Mouse (Mus musculus): ENCODE data around the gene Clip2.

Clip2 gene

DNA sequence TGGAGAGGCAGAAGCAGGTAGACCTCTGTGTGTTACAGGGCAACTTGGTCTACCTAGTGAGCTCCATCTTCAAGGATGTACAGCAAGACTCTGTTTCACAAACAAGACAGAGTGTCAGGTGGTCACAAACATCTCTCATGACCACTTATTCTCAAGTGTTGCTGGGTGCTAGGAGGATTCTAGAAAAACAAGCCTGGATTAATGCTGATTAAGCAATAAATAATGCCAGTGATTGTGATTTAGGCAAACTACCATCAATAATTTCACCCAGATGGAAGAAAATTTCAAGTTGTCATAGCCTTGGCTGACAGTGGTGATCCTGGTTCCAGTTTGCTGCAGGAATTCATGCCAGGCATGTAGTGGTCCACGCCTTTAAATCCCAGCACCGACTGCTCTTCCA, 12.0 kb upstream of the Clip2 start:
- DNase-seq (ENCODE audit: low spot score) = no peak

DNA sequence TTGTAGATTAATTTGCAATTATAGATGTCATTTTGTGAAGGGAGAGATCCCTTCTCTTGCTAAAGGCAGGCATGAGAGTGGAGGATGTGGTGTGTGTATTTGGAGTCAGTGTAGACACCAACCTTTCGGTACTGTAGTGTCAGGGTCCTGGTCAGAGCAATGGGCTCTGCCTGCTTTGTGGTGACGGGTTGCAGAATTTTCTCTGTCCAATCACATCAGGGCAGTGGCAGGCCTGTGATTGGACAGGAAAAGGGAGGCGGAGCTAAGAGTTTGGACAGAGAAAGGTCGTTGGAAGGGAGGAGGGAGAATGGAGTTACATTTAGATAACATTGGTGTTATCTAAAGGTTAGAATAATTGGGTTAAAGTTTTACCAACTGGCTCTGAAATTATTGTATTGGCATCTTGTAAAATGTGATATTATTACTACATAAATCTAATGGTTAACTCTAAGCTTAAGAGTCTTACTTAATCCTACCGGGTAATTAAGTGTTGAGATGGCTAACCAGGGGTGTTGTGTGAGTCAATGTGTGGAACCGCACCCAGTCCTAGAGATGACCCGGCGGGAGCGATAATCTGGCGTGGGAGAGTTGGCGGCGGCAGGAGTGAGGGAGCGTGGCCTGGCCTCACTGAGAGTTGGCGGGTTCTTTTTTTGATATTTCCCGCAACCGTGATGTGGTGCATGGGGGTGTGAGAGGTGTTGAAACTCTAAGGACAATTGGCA, 8.4 kb upstream of the Clip2 start:
- no peak for DNase-seq (ENCODE audit: low spot score)

DNA sequence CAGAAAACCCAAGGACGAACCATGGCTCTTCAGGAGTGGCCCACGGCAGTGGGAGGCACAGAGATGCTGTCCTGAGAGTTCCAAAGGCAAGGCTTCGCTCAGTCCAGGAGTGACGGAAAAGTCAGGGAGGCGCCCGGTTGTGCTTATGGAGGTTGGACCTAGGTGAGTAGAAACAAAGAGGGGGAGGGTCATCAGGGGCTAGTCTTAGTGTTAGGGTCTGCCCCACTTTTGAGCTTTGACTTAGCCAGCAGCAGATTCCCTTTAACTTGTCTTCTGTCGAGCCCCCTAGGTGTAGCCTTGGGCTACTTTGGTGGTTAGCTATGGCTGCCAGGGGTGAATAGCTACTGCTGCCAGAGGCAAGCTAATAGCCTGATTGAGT, 7.8 kb upstream of the Clip2 start, which contains the start of gene Syna:
Gene Syna, minus strand, starts transcription at position 101 of the 379 bp plus-strand sequence.
- DNase-seq (ENCODE audit: low spot score) = no peak

DNA sequence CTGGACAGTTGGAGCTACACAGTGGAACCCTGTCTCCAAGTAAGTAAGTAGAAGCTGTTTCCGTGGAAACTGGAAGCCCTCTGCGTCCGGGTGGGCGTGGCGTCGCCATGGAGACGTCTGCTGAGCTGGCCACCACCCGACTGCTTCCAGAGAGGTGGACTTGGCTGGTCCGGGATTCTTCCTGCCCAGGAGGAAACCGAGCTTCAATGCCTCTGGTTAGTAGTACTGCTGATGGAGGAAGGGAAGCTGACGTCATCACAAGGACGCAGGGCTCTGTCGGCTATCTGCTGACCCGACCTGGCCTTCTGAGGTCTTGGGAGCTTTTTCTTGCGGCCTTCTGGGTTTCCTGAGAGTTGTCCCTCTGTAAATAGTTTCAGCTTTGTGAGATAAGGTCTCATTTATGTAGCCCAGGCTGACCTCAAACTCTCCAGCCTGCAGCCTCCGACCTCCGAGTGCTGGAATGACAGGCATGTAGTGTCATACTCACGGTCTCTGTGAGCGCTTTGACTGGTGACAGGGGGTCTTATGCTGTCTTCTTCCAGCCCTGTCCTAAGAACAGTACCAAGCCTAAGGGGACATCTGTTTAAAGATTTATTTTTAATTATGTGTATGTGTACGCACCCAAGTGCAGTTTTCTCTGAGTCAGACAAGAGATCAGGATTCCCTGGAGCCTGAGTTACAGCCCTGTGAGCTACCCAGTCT, 3.4 kb upstream of the Clip2 start:
- DNase-seq (ENCODE audit: low spot score) = peak; percentile 77

DNA sequence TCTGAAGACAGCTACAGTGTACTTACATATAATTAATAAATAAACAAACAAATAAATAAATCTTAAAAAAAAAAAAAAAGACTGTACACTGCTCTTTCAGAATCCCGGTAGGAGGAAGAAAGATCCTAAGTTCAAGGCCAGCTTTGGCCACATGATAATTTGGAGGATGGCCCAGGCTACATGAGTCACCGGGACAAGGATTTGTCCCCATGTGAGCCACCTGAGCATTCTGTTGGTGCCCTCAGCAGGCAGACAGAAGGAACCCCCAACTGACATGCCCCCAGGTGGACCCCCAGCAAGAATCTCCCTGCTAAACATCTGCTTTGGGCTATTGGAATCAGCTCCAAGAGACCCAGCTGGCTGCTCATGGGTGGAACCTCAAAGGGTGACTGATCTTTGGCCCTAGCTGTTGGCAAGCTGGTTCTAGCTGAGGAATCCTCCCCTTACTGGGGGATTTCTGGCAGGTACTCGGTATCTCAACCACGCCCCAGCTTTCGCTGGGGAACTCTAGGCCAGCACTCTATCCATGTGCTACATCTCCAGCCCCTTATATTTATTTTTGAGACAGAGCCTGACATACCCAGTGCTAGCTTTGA, 1.8 kb upstream of the Clip2 start:
- no peak for DNase-seq (ENCODE audit: low spot score)

GRCm38 (mm10) chr5:134551233-134552109, 763 bp downstream of the Clip2 start:
- DNase-seq (ENCODE audit: low spot score) = peak; percentile 59

DNA sequence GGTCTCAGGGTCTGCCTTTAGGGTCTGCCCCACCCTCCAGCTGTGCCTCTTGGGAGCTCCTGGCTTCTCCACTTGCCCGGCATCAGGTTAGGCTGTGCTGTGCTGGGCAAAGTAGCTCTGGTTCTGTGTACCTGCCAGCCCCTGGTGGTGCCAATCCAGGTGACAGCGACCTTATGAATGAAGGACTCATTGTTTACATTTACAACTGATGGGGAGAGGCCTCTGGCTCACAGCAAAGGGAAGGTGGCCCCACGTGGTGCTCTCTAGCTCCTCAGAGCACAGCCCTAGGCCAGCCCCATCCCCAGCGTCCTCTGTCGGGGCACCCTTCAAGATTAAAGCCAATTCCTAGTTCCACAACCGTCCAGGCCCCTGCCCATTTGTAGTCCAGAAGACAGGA, 1.4 kb downstream of the Clip2 start:
- no peak for DNase-seq (ENCODE audit: low spot score)

DNA sequence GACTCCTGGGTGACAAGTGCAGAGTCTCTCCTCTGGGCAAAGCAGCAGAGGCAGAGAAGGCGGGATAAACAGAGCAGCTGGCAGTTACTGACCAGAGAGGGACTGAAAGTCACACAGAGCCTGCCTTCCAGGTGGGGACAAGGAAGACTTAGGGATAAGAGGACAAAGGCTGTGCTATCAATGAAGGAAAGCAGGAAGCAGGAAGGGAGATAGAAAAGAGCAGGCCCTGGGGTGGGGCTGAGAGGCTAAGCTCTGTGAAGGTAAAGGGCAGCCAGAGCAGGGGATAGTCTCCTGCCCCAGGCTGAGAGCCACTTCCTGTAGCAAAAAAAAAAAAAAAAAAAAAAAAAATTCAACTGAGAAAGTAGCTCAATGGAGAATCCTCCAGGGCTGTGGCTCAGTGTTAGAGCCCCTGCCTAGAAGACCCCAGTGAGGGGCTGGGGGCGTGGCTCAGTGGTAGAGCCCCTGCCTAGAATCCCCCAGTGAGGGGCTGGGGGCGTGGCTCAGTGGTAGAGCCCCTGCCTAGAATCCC, 2.5 kb downstream of the Clip2 start:
- DNase-seq (ENCODE audit: low spot score) = no peak

- DNase-seq (ENCODE audit: low spot score) = no peak
Measured at GRCm38 (mm10) chr5:134548306-134548705, 3.9 kb downstream of the Clip2 start.

DNA sequence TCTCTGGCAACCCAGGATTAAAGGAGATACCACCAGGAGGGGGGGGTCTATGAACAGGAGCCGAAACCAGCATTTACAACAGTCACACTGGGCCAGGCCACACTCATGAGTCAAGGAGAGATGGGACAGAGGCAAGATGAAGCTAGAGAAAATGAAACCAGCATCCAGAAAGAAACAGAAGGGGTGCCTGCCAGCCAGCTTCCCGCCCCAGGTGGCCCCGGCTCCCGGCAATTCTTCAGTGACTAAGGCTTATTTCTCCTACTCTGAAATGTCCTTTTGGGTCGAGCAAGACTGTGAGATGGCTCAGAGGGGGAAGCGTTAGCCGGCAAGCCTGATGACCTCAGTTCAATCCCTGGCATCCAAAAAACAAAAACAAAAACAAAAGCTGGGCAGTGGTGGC, 5.4 kb downstream of the Clip2 start:
- DNase-seq (ENCODE audit: low spot score) = no peak

DNA sequence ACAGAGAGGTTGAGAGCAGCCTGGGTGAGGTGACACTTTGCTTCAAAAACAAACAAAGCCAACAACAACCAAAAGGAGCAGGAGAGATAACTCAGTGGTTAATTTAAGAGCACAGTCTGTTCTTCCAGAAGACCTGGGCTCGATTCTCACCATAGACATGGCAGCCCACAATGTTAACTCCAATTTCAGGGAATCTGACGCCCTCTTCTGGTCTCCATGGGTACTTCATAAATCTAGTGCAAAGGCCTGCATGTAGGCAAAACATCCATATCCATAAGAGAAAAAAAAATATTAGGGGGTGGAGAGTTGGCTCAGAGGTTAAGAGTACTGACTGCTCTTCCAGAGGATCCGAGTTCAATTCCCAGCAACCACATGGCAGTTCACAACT, 7.0 kb downstream of the Clip2 start:
- no peak for DNase-seq (ENCODE audit: low spot score)

GRCm38 (mm10) chr5:134544516-134545241, 7.6 kb downstream of the Clip2 start:
- peak; percentile 66 for DNase-seq (ENCODE audit: low spot score)

GRCm38 (mm10) chr5:134541640-134542039, 10.6 kb downstream of the Clip2 start:
- peak; percentile 64 for DNase-seq (ENCODE audit: low spot score)

GRCm38 (mm10) chr5:134540881-134541280, 11.4 kb downstream of the Clip2 start:
- DNase-seq (ENCODE audit: low spot score) = no peak

GRCm38 (mm10) chr5:134539891-134540290, 12.3 kb downstream of the Clip2 start:
- peak; percentile 53 for DNase-seq (ENCODE audit: low spot score)

GRCm38 (mm10) chr5:134536036-134536435, 16.2 kb downstream of the Clip2 start:
- no peak for DNase-seq (ENCODE audit: low spot score)

DNA sequence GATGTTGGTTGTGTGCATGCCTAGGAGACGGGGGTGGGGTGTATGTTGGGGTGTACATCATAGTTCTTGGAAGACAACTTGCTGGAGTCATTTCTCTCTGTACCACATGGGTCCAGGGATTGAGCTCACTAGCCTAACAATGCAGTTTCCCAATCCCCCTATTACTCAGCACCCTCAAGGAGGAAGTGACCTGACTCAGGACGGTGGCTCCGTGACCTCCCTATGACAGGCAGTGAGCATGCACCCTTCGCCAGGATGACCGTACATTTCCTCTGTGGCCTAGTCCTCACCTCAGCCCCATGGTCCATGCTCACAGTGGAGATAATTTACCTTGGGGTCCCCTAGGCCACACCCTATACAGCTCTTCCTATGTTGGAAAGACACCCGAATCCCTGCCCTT, 19.8 kb downstream of the Clip2 start:
- no peak for DNase-seq (ENCODE audit: low spot score)

- no peak for DNase-seq (ENCODE audit: low spot score)
Measured at GRCm38 (mm10) chr5:134531585-134531984, 20.6 kb downstream of the Clip2 start.

GRCm38 (mm10) chr5:134530830-134531229, 21.4 kb downstream of the Clip2 start:
- peak; percentile 66 for DNase-seq (ENCODE audit: low spot score)

- DNase-seq (ENCODE audit: low spot score) = no peak
Measured at GRCm38 (mm10) chr5:134528488-134528887, 23.7 kb downstream of the Clip2 start.

DNA sequence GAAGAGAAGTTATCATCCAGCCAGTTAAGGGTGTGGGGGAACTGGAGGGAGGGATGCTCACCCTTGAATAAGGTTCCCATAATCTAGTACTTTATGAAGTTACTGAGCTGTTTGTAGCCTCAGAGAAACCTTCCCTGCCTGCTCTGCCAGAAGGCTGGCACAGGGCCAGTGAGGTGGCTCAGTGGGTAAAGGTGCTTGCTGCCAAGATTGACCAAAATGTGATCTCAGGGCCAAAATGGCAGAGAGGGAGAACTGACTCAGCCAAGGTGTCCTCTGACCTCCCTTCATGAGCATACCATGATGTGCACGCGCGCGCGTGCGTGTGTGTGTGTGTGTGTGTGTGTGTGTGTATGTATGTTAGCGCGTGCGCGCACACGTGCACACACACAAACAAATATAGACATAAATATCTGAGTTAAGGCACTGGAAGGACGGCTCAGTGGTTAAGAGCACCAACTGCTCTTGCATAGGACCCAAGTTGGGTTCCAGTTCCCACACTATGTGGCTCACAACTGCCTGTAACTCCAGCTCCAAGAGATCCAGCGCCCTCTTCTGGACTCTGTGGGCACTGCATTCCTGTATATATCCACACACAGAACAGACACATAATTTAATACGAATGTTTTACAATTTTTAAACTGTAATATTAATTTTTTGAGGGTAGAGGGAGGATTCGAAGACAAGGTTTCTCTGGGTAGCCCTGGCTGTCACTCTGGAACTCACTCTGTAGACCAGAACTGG, 26.1 kb downstream of the Clip2 start:
- DNase-seq (ENCODE audit: low spot score) = no peak

All from testis, postnatal 10 days (tissue).